Mouse (Mus musculus): ENCODE data around the gene Hip1. TPM values are rescaled to one million over a fixed set of nuclear protein-coding genes. Genes with fewer than 3 reads are reported as not detected.
A peak's percentile ranks its signal among the peaks of the same experiment; 100 is the strongest.

Gene Hip1
- polyA plus RNA-seq, 1 experiment from 2014 or later: 33.5 TPM

DNA sequence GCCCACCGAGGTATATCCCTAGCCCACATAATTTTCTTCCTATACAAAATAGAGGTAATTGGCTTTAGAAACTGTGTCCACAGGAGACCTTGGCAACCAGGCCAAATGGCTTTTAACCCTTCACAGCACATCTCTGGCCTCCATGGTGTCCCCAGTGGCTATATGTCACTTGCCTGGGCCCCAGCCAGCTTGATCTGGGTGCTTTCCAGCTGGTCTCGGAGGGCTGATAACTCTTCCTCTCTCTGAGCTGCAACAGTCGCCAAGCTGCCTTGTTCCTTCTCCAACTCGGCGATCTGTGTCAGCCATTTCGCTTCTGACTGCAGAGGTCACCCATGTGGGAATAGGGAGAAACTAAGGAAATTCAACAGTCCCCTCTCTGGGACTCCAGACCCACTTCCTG lies 113.8 kb downstream of the Hip1 start:
- Histone ChIP-seq H3K27ac (no peak overlapping the region), H3K36me3 (peaks cover 92% of the 10 kb centered on the region)
- 91% methylated on average over 6 of the region's 6 CpGs for WGBS

GRCm38 (mm10) chr5:135428786-135429185 lies 116.1 kb downstream of the Hip1 start:
- ATAC-seq (ENCODE audit: insufficient number of reproducible peaks, low FRiP score, low TSS enrichment, low read depth): no peak
- Histone ChIP-seq H3K27ac (no peak overlapping the region), H3K9me3 (no peaks in the 10 kb centered on the region), H3K4me1 (no peaks in the 10 kb centered on the region), H3K9ac (no peak overlapping the region), H3K4me3 (no peak overlapping the region), H3K27me3 (no peaks in the 10 kb centered on the region), H3K36me3 (peaks cover 92% of the 10 kb centered on the region), H3K4me2 (no peak overlapping the region)
- WGBS: 73% methylated on average over 5 of the region's 5 CpGs

More for the DNA sequence above, 113.8 kb downstream of the Hip1 start:
- no peaks in the 10 kb centered on the region; the same call in 1 of the 2 replicates for H3K9me3 ChIP-seq
- H3K4me2 ChIP-seq: no peak overlapping the region
- no peak overlapping the region for H3K4me3 ChIP-seq
- H3K27me3 ChIP-seq: no peaks in the 10 kb centered on the region
- ATAC-seq (ENCODE audit: insufficient number of reproducible peaks, low FRiP score, low TSS enrichment, low read depth): no peak
- no peak overlapping the region for H3K9ac ChIP-seq
- no peaks in the 10 kb centered on the region for H3K4me1 ChIP-seq

DNA sequence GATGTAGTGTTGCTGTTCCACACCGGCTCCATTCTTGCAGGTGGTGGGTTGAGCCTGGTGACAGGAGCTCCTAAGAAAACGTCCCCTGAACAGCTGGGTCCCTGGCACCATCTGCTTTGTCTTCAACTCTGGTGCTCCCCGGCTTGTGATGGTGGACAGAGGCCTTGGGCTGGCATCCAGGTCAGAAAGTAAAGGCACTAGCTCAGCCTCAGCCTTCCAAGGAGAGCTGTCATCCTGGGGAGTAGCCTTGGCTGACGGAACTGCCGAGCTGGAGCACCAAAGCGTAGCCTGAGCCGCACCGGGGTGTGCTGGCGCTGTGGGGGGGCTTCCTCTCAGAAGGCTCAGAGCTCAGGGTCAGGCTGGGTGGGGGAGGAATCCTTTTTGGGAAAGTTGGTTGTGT lies 134.7 kb downstream of the Hip1 start:
- WGBS: 86% methylated on average over 9 of the region's 9 CpGs
- no peaks in the 10 kb centered on the region for H3K27me3 ChIP-seq
- ATAC-seq (ENCODE audit: insufficient number of reproducible peaks, low FRiP score, low TSS enrichment, low read depth): no peak

GRCm38 (mm10) chr5:135408114-135408513 lies 136.8 kb downstream of the Hip1 start:
- no peak overlapping the region for H3K4me3 ChIP-seq
- H3K9ac ChIP-seq: no peak overlapping the region
- H3K27me3 ChIP-seq: no peaks in the 10 kb centered on the region
- H3K27ac ChIP-seq: no peak overlapping the region
- peaks cover 37% of the 10 kb centered on the region for H3K36me3 ChIP-seq
- no peak for ATAC-seq (ENCODE audit: insufficient number of reproducible peaks, low FRiP score, low TSS enrichment, low read depth)
- H3K9me3 ChIP-seq: no peaks in the 10 kb centered on the region
- 80% methylated on average over 4 of the region's 4 CpGs for WGBS
- 0 out of 2 replicates have a peak, but pooled peaks cover 3% of the 10 kb centered on the region for H3K4me1 ChIP-seq
- H3K4me2 ChIP-seq: no peak overlapping the region

More for the DNA sequence above, 134.7 kb downstream of the Hip1 start:
- no peak overlapping the region for H3K4me3 ChIP-seq
- H3K36me3 ChIP-seq: peaks cover 56% of the 10 kb centered on the region
- H3K9ac ChIP-seq: no peak overlapping the region
- H3K4me1 ChIP-seq: no peaks in the 10 kb centered on the region
- no peak overlapping the region for H3K4me2 ChIP-seq
- no peaks in the 10 kb centered on the region for H3K9me3 ChIP-seq
- no peak overlapping the region for H3K27ac ChIP-seq

DNA sequence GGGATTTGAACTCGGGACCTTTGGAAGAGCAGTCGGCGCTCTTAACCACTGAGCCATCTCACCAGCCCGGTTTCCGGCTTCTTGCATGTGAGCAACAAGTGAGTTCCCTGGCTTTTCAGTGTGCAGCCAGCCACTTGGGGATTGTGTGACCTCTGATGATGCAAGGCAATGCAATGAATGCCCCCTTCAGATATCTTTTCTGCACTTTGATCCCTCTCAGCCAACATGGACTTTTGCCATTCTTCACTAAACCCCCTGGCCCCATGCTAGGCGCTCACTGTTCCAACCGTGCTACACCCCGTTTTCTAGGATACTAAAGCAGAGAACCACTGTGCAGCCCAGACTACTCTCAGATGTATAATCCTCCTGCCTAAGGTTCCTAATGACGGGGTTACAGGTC lies 139.5 kb downstream of the Hip1 start:
- Histone ChIP-seq H3K4me3 (no peak overlapping the region), H3K27ac (no peak overlapping the region), H3K4me1 (0 out of 2 replicates have a peak, but pooled peaks cover 3% of the 10 kb centered on the region), H3K36me3 (peaks cover 17% of the 10 kb centered on the region), H3K9me3 (no peaks in the 10 kb centered on the region), H3K27me3 (no peaks in the 10 kb centered on the region), H3K9ac (no peak overlapping the region), H3K4me2 (no peak overlapping the region)
- 87% methylated on average over 9 of the region's 9 CpGs for WGBS
- ATAC-seq (ENCODE audit: insufficient number of reproducible peaks, low FRiP score, low TSS enrichment, low read depth): no peak

DNA sequence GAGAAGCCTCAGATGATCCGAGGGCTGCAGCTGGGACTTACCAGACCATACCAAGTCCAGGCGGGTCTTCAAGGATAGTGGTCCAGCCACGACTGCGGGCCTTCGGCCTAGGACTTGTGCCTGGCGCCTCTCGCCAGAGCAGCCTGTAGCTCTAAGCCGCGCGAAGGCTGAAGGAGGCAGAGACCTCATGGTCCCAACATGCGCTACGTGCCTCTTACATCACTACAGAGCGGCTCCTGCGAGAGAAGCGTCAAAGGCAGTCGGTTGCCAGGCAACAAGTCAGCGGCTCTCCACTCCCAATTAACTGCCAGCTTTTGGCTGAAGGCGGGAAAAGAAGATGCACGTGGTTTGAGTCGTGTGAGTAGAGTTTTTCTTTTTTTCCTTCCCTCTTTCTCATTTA lies 140.3 kb downstream of the Hip1 start:
- Histone ChIP-seq H3K9ac (no peak overlapping the region), H3K36me3 (peaks cover 9% of the 10 kb centered on the region), H3K4me3 (no peak overlapping the region), H3K27ac (no peak overlapping the region), H3K9me3 (no peaks in the 10 kb centered on the region), H3K4me1 (0 out of 2 replicates have a peak, but pooled peaks cover 3% of the 10 kb centered on the region), H3K27me3 (no peaks in the 10 kb centered on the region), H3K4me2 (no peak overlapping the region)
- WGBS: 31% methylated on average over 20 of the region's 20 CpGs
- peak; percentile 56; the same call in 1 of the 2 replicates for ATAC-seq (ENCODE audit: insufficient number of reproducible peaks, low FRiP score, low TSS enrichment, low read depth)

DNA sequence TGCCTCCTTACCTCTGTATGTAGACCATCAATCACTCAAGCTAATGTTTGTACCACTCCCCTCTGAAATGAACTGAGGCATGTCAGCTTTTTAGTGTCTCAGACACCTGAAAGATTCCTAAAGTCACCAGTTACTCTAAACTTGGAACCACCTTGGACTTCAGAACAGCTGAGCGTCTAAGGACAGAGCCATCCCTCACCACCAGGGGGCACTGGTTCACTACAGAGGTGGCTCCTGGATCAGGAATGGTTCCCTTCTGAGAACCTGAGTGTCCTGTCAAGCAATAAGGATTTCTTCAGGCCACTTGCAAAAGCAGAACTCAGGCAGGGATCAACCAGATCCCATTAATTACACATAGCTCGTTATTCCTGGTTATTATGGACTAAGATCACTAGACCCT lies 144.7 kb downstream of the Hip1 start:
- no peak overlapping the region for H3K4me3 ChIP-seq
- no peaks in the 10 kb centered on the region for H3K9me3 ChIP-seq
- H3K27ac ChIP-seq: no peak overlapping the region
- H3K9ac ChIP-seq: no peak overlapping the region
- WGBS: 5% methylated on average over 2 of the region's 2 CpGs
- H3K4me1 ChIP-seq: 0 out of 2 replicates have a peak, but pooled peaks cover 3% of the 10 kb centered on the region
- H3K27me3 ChIP-seq: no peaks in the 10 kb centered on the region
- H3K4me2 ChIP-seq: no peak overlapping the region
- H3K36me3 ChIP-seq: no peaks in the 10 kb centered on the region
- ATAC-seq (ENCODE audit: insufficient number of reproducible peaks, low FRiP score, low TSS enrichment, low read depth): no peak

GRCm38 (mm10) chr5:135399382-135399781 lies 145.5 kb downstream of the Hip1 start:
- no peak overlapping the region for H3K27ac ChIP-seq
- 66% methylated on average over 6 of the region's 6 CpGs for WGBS
- no peak overlapping the region for H3K4me3 ChIP-seq
- H3K4me1 ChIP-seq: peaks cover 3% of the 10 kb centered on the region
- H3K36me3 ChIP-seq: no peaks in the 10 kb centered on the region
- ATAC-seq (ENCODE audit: insufficient number of reproducible peaks, low FRiP score, low TSS enrichment, low read depth): no peak
- H3K9ac ChIP-seq: no peak overlapping the region
- H3K27me3 ChIP-seq: no peaks in the 10 kb centered on the region
- no peak overlapping the region for H3K4me2 ChIP-seq
- H3K9me3 ChIP-seq: no peaks in the 10 kb centered on the region

DNA sequence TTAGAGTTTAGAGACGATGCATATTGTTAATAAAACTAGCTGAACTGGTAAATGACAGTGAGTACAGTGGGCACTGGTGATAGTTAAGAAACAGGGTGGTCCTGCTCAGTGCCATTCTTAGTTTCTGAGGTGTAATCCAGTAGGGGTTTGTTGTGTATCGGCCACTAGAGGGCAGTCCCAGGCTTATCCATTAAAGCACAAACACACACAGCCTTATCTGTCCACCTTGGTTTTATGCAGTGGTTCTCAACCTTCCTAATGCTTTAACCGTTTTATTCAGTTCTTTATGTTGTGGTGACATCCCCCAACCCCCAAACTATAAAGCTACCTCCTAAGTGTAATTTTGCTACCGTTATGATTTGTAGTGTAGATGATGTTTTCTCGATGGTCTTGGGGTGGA lies 149.1 kb downstream of the Hip1 start:
- H3K9me3 ChIP-seq: no peaks in the 10 kb centered on the region
- H3K27me3 ChIP-seq: no peaks in the 10 kb centered on the region
- no peak overlapping the region for H3K27ac ChIP-seq
- no peak for ATAC-seq (ENCODE audit: insufficient number of reproducible peaks, low FRiP score, low TSS enrichment, low read depth)
- H3K4me2 ChIP-seq: no peak overlapping the region
- peaks cover 12% of the 10 kb centered on the region for H3K36me3 ChIP-seq
- H3K4me3 ChIP-seq: no peak overlapping the region
- peaks cover 12% of the 10 kb centered on the region for H3K4me1 ChIP-seq
- 50% methylated on average over 5 of the region's 5 CpGs for WGBS
- H3K9ac ChIP-seq: no peak overlapping the region

- H3K4me3 ChIP-seq: peak within 1 kb of the TSS; percentile 99
- H3K4me2 ChIP-seq: peak within 1 kb of the TSS; percentile 66
- no peaks in the 10 kb centered on the region for H3K27me3 ChIP-seq
- peaks cover 12% of the 10 kb centered on the region for H3K4me1 ChIP-seq
- H3K36me3 ChIP-seq: peaks cover 27% of the 10 kb centered on the region
- peak; percentile 82 for ATAC-seq (ENCODE audit: insufficient number of reproducible peaks, low FRiP score, low TSS enrichment, low read depth)
- H3K9ac ChIP-seq: peak within 1 kb of the TSS; percentile 96
- H3K27ac ChIP-seq: peak within 1 kb of the TSS; percentile 90
- WGBS: under 1% methylated on average over 88 of the region's 110 CpGs
- no peaks in the 10 kb centered on the region for H3K9me3 ChIP-seq
Measured at GRCm38 (mm10) chr5:135394004-135394823, 150.7 kb downstream of the Hip1 start, which contains the start of gene Pom121. Gene Pom121 (minus strand): TSS chr5:135394546.

- Histone ChIP-seq H3K4me3 (no peak overlapping the region), H3K4me1 (no peaks in the 10 kb centered on the region), H3K9ac (no peak overlapping the region), H3K27ac (no peak overlapping the region), H3K9me3 (no peaks in the 10 kb centered on the region), H3K4me2 (no peak overlapping the region), H3K36me3 (peaks cover 96% of the 10 kb centered on the region), H3K27me3 (no peaks in the 10 kb centered on the region)
- ATAC-seq (ENCODE audit: insufficient number of reproducible peaks, low FRiP score, low TSS enrichment, low read depth): no peak
- WGBS: 79% methylated on average over 10 of the region's 10 CpGs
Measured at GRCm38 (mm10) chr5:135383771-135384170, 161.1 kb downstream of the Hip1 start.

- Histone ChIP-seq H3K27ac (no peak overlapping the region), H3K27me3 (no peaks in the 10 kb centered on the region), H3K36me3 (peaks cover 96% of the 10 kb centered on the region), H3K4me2 (no peak overlapping the region), H3K4me3 (no peak overlapping the region), H3K4me1 (no peaks in the 10 kb centered on the region), H3K9ac (no peak overlapping the region), H3K9me3 (no peaks in the 10 kb centered on the region)
- WGBS: 90% methylated on average over 7 of the region's 7 CpGs
- 0 out of 2 replicates have a peak, but pooled peaks have one; percentile 22 for ATAC-seq (ENCODE audit: insufficient number of reproducible peaks, low FRiP score, low TSS enrichment, low read depth)
Measured at GRCm38 (mm10) chr5:135382746-135383145, 162.2 kb downstream of the Hip1 start.

All from limb, embryonic 15.5 days (tissue).